7 mouse cellular contexts compared by ENCODE assay signal in genomic region chr7:25753076-25753475, GRCm38 (mm10). TPM values are rescaled to one million over a fixed set of nuclear protein-coding genes. Genes with fewer than 3 reads are reported as not detected.
DNase-seq lines count a peak whose midpoint lies in the region; ATAC-seq and TF ChIP-seq lines count a peak whose summit lies in the region.

No protein-coding gene starts in this region.

- H3K4me3 ChIP-seq in liver, adult 2 months (ENCODE audit: insufficient read depth, low read depth, low read length) = peak overlapping the region; percentile 86; the same call in 1 of the 2 replicates
- H3K4me3 ChIP-seq in embryonic facial prominence, embryonic 13.5 days = peak overlapping the region; percentile 98
- peak overlapping the region; percentile 95 for H3K4me3 ChIP-seq in intestine, embryonic 16.5 days (ENCODE audit: low read length)
- H3K4me3 ChIP-seq in neural tube, embryonic 15.5 days (replicated peaks) = peak overlapping the region; percentile 94

- no peaks in the 10 kb centered on the region for H3K27me3 ChIP-seq in liver, adult 2 months (ENCODE audit: control insufficient read depth, insufficient read depth, low read length)
- no peaks in the 10 kb centered on the region for H3K27me3 ChIP-seq in embryonic facial prominence, embryonic 13.5 days
- no peaks in the 10 kb centered on the region for H3K27me3 ChIP-seq in intestine, embryonic 16.5 days (replicated peaks; ENCODE audit: control insufficient read depth, insufficient read depth, low read length)
- H3K27me3 ChIP-seq in neural tube, embryonic 15.5 days (replicated peaks) = no peaks in the 10 kb centered on the region

- no peaks in the 10 kb centered on the region for H3K9me3 ChIP-seq in embryonic facial prominence, embryonic 13.5 days
- no peaks in the 10 kb centered on the region for H3K9me3 ChIP-seq in intestine, embryonic 16.5 days (ENCODE audit: control insufficient read depth, low read length)
- H3K9me3 ChIP-seq in neural tube, embryonic 15.5 days (replicated peaks) = no peaks in the 10 kb centered on the region

- peaks cover 10% of the 10 kb centered on the region for H3K4me1 ChIP-seq in liver, adult 2 months (ENCODE audit: control insufficient read depth, insufficient read depth, low read length)
- peaks cover 22% of the 10 kb centered on the region for H3K4me1 ChIP-seq in embryonic facial prominence, embryonic 13.5 days
- H3K4me1 ChIP-seq in intestine, embryonic 16.5 days (ENCODE audit: control insufficient read depth, insufficient read depth, low read length) = peaks cover 11% of the 10 kb centered on the region
- peaks cover 28% of the 10 kb centered on the region for H3K4me1 ChIP-seq in neural tube, embryonic 15.5 days

- peaks cover 29% of the 10 kb centered on the region for H3K36me3 ChIP-seq in liver, adult 2 months (ENCODE audit: control insufficient read depth, insufficient read depth, low read length)
- H3K36me3 ChIP-seq in embryonic facial prominence, embryonic 13.5 days = peaks cover 47% of the 10 kb centered on the region
- H3K36me3 ChIP-seq in intestine, embryonic 16.5 days (ENCODE audit: control insufficient read depth, insufficient read depth, low read length) = peaks cover 2% of the 10 kb centered on the region; the same call in 1 of the 2 replicates
- peaks cover 38% of the 10 kb centered on the region for H3K36me3 ChIP-seq in neural tube, embryonic 15.5 days

- H3K27ac ChIP-seq in liver, adult 2 months (replicated peaks; ENCODE audit: insufficient read depth, low read depth, low read length) = no peak overlapping the region
- H3K27ac ChIP-seq in embryonic facial prominence, embryonic 13.5 days = peak overlapping the region; percentile 22; the same call in 1 of the 2 replicates
- H3K27ac ChIP-seq in intestine, embryonic 16.5 days (ENCODE audit: low read length) = no peak overlapping the region
- H3K27ac ChIP-seq in neural tube, embryonic 15.5 days (replicated peaks) = no peak overlapping the region

- no peak for ATAC-seq in embryonic facial prominence, embryonic 13.5 days (ENCODE audit: insufficient number of reproducible peaks, insufficient read depth, low FRiP score, low TSS enrichment, low read depth)
- ATAC-seq in intestine, embryonic 16.5 days = no peak
- ATAC-seq in neural tube, embryonic 15.5 days (ENCODE audit: low FRiP score) = no peak

- DNase-seq in liver, adult 2 months (ENCODE audit: extremely low read depth, low read depth, low spot score) = no peak
- DNase-seq in liver = no peak
- no peak for DNase-seq in ovary, postnatal 36 days (ENCODE audit: low spot score)
- DNase-seq in lung, postnatal 10 days = no peak

- TF ChIP-seq CTCF in liver, adult 2 months (IDR thresholded peaks at IDR 0.05; ENCODE audit: low read depth, low read length) = no peak

- peak overlapping the region; percentile 91 for H3K4me2 ChIP-seq in embryonic facial prominence, embryonic 13.5 days
- H3K4me2 ChIP-seq in intestine, embryonic 16.5 days (ENCODE audit: low read depth, low read length) = peak overlapping the region; percentile 73
- H3K4me2 ChIP-seq in neural tube, embryonic 15.5 days = peak overlapping the region; percentile 94

- peak overlapping the region; percentile 96; the same call in 1 of the 2 replicates for H3K9ac ChIP-seq in liver, adult 2 months (ENCODE audit: low read depth, low read length)
- peak overlapping the region; percentile 99 for H3K9ac ChIP-seq in embryonic facial prominence, embryonic 13.5 days
- H3K9ac ChIP-seq in intestine, embryonic 16.5 days (ENCODE audit: low read depth, low read length) = peak overlapping the region; percentile 99
- H3K9ac ChIP-seq in neural tube, embryonic 15.5 days (replicated peaks) = peak overlapping the region; percentile 97

- peaks cover 19% of the 10 kb centered on the region for H3K79me2 ChIP-seq in liver, adult 2 months (ENCODE audit: control insufficient read depth, insufficient read depth, low read length)

- no peak for TF ChIP-seq POLR2A in liver, adult 2 months (IDR thresholded peaks at IDR 0.05; ENCODE audit: extremely low read depth, insufficient read depth, low read length)

RNA-seq across cellular contexts. Expression of gene Hnrnpul1, which starts 1.5 kb away (rescaled TPM):
- total RNA-seq in liver, adult 2 months (2014; rRNA removed) = 30.0 and 32.7 TPM in 2 replicates
- 21.7 and 23.3 TPM in 2 replicates for polyA plus RNA-seq in liver, adult 2 months (2012; rRNA removed)
- 68.4 and 72.9 TPM in 2 replicates for polyA plus RNA-seq in embryonic facial prominence, embryonic 13.5 days (2015; fragmentation: Nextera tagmentation; extraction: Ambion mirVana)
- polyA plus RNA-seq in intestine, embryonic 16.5 days (2015; fragmentation: Nextera tagmentation; extraction: Ambion mirVana) = 33.9 and 35.7 TPM in 2 replicates
- polyA plus RNA-seq in neural tube, embryonic 15.5 days (2015; fragmentation: Nextera tagmentation; extraction: Ambion mirVana) = 37.3 and 43.9 TPM in 2 replicates

RNA-seq across cellular contexts. Expression of gene Ccdc97, which starts 34.2 kb away (rescaled TPM):
- 6.8 and 10.7 TPM in 2 replicates for total RNA-seq in liver, adult 2 months (2014; rRNA removed)
- 34.1 and 38.4 TPM in 2 replicates for polyA plus RNA-seq in liver, adult 2 months (2012; rRNA removed)
- polyA plus RNA-seq in embryonic facial prominence, embryonic 13.5 days (2015; fragmentation: Nextera tagmentation; extraction: Ambion mirVana) = 24.1 and 26.3 TPM in 2 replicates
- polyA plus RNA-seq in intestine, embryonic 16.5 days (2015; fragmentation: Nextera tagmentation; extraction: Ambion mirVana) = 21.6 and 22.0 TPM in 2 replicates
- polyA plus RNA-seq in neural tube, embryonic 15.5 days (2015; fragmentation: Nextera tagmentation; extraction: Ambion mirVana) = 30.2 and 33.2 TPM in 2 replicates

RNA-seq across cellular contexts. Expression of gene Axl, which starts 35.4 kb away (rescaled TPM):
- 12.4 and 18.0 TPM in 2 replicates for total RNA-seq in liver, adult 2 months (2014; rRNA removed)
- polyA plus RNA-seq in liver, adult 2 months (2012; rRNA removed) = 6.3 and 11.4 TPM in 2 replicates
- polyA plus RNA-seq in embryonic facial prominence, embryonic 13.5 days (2015; fragmentation: Nextera tagmentation; extraction: Ambion mirVana) = 80.8 and 84.2 TPM in 2 replicates
- polyA plus RNA-seq in intestine, embryonic 16.5 days (2015; fragmentation: Nextera tagmentation; extraction: Ambion mirVana) = 48.8 and 58.1 TPM in 2 replicates
- polyA plus RNA-seq in neural tube, embryonic 15.5 days (2015; fragmentation: Nextera tagmentation; extraction: Ambion mirVana) = 27.6 and 35.8 TPM in 2 replicates
